Mouse (Mus musculus) heart, postnatal 0 days (tissue): Measurements from ENCODE around the gene Hist1h1d. TPM values are rescaled to one million over a fixed set of nuclear protein-coding genes. Genes with fewer than 3 reads are reported as not detected.
"Not testable (repeated sequence)": the region's sequence is repeated elsewhere in the genome, so short reads cannot be mapped to it uniquely, and the experiment has no call there.

Experiments used
- ATAC-seq: fragments of 200-750 bp; cut with Nextera tagmentation; 2 replicates; pipeline ENCODE4 v1.8.0; 2017; ENCODE audit warnings: low read depth, moderate number of reproducible peaks, moderate library complexity; ENCODE audit not compliant: insufficient read depth
- DNase-seq: peaks from one replicate; pipeline ENCODE4 v3.0.0-alpha.2; 2016; ENCODE audit warnings: low spot score
- H3K27ac ChIP-seq: fragments of 300-500 bp; sonication (generic); 2 replicates; pipeline ENCODE4 v1.5.1; 2014; ENCODE audit warnings: low read depth, mild to moderate bottlenecking
- H3K27me3 ChIP-seq: fragments of 300-500 bp; sonication (generic); 2 replicates; pipeline ENCODE4 v1.6.1; 2014; ENCODE audit warnings: low read length, mixed read lengths; ENCODE audit not compliant: control insufficient read depth, insufficient read depth
- H3K36me3 ChIP-seq: fragments of 300-500 bp; sonication (generic); replicated peaks from 2 replicates; pipeline ENCODE4 v1.6.1; 2014; ENCODE audit warnings: low read length, mixed read lengths; ENCODE audit not compliant: control insufficient read depth, insufficient read depth
- H3K4me1 ChIP-seq: fragments of 300-500 bp; sonication (generic); 2 replicates; pipeline ENCODE4 v1.6.1; 2014; ENCODE audit warnings: antibody characterized with exemption; ENCODE audit not compliant: control insufficient read depth, insufficient read depth
- H3K4me2 ChIP-seq: fragments of 300-500 bp; sonication (generic); 2 replicates; pipeline ENCODE4 v1.6.1; 2014; ENCODE audit warnings: low read depth, mild to moderate bottlenecking, low read length, moderate library complexity
- H3K4me3 ChIP-seq: fragments of 300-500 bp; sonication (generic); 2 replicates; pipeline ENCODE4 v1.5.1; 2014; ENCODE audit warnings: low read depth, low read length
- H3K9ac ChIP-seq: fragments of 300-500 bp; sonication (generic); replicated peaks from 2 replicates; pipeline ENCODE4 v1.6.1; 2014; ENCODE audit warnings: low read depth, low read length, mixed read lengths
- H3K9me3 ChIP-seq: fragments of 300-500 bp; sonication (generic); replicated peaks from 2 replicates; pipeline ENCODE4 v1.6.1; 2016; ENCODE audit warnings: low read length; ENCODE audit not compliant: control insufficient read depth
- CTCF ChIP-seq: IDR thresholded peaks from 2 replicates; pipeline ENCODE4 v1.5.1; 2016; ENCODE audit warnings: antibody characterized with exemption, control low read depth, low read depth
- EP300 ChIP-seq: IDR thresholded peaks from 2 replicates; pipeline ENCODE4 v1.6.1; 2016; ENCODE audit warnings: antibody characterized with exemption, low read depth
- WGBS: fragments of 180-500 bp; shearing (Covaris S2); extraction: QIAGEN DNeasy Blood & Tissue Kit; methylation state at CpG from one replicate; pipeline ENCODE4 v1.1.7; 2014; 5-methylcytosine and 5-hydroxymethylcytosine counted together
- polyA plus RNA-seq: library from polyadenylated mRNA; unstranded; fragments of >200 nt; fragmentation: Nextera tagmentation; extraction: Ambion mirVana; gene quantifications from 2 replicates; pipeline ENCODE4 v1.2.1, GENCODE M21; 2015
- total RNA-seq: library from RNA; depleted of rRNA; stranded (reverse); fragments of >200 nt; gene quantifications from 2 replicates; pipeline ENCODE4 v1.2.3, GENCODE M21; 2014; ENCODE audit warnings: low replicate concordance

Gene Hist1h1d
- total and polyA plus RNA-seq, 2 experiments from 2014 or later: 0.20 to 61.7 TPM

GRCm38 (mm10) chr13:23534368-23535131, 18.5 kb upstream of the Hist1h1d start:
- Histone ChIP-seq H3K27ac (peak overlapping the region; percentile 100), H3K4me3 (peak overlapping the region; percentile 60), H3K4me1 (peaks cover 12% of the 10 kb centered on the region), H3K4me2 (peak overlapping the region; percentile 79), H3K36me3 (no peaks in the 10 kb centered on the region), H3K27me3 (no peaks in the 10 kb centered on the region), H3K9me3 (no peaks in the 10 kb centered on the region), H3K9ac (peak overlapping the region; percentile 59; the same call in 1 of the 2 replicates)
- DNase-seq (no peak), ATAC-seq (no peak)
- WGBS: 1% methylated on average over 15 of the region's 15 CpGs
- TF ChIP-seq CTCF (no peak), EP300 (no peak)

- peaks cover 12% of the 10 kb centered on the region for H3K4me1 ChIP-seq
- DNase-seq (peak; percentile 95), ATAC-seq (peak; percentile 78)
- peak within 1 kb of the TSS; percentile 79 for H3K4me2 ChIP-seq
- WGBS: 1% methylated on average over 47 of the region's 62 CpGs
- not testable (repeated sequence) for H3K9me3 ChIP-seq, H3K27me3 ChIP-seq, H3K36me3 ChIP-seq
- H3K4me3 ChIP-seq: peak within 1 kb of the TSS; percentile 60
- peak within 1 kb of the TSS; percentile 100 for H3K27ac ChIP-seq
- peak; percentile 43; the same call in 1 of the 2 replicates for TF ChIP-seq EP300
- peak within 1 kb of the TSS; percentile 59 for H3K9ac ChIP-seq
Measured at GRCm38 (mm10) chr13:23535137-23536075, 17.7 kb upstream of the Hist1h1d start, which contains the start of gene Hist1h3g. Gene Hist1h3g (plus strand): TSS chr13:23535422.

- Histone ChIP-seq H3K4me2 (peak overlapping the region; percentile 79), H3K9me3 (no peaks in the 10 kb centered on the region), H3K27me3 (no peaks in the 10 kb centered on the region), H3K27ac (0 out of 2 replicates have a peak overlapping the region, but pooled peaks have one; percentile 21), H3K4me1 (peaks cover 12% of the 10 kb centered on the region), H3K9ac (peak overlapping the region; percentile 52; the same call in 1 of the 2 replicates), H3K36me3 (no peaks in the 10 kb centered on the region), H3K4me3 (peak overlapping the region; percentile 60)
- DNase-seq (no peak), ATAC-seq (no peak)
- TF ChIP-seq EP300 (no peak), CTCF (no peak)
- WGBS: 20% methylated on average over 7 of the region's 7 CpGs
Measured at GRCm38 (mm10) chr13:23536076-23536822, 16.8 kb upstream of the Hist1h1d start.

GRCm38 (mm10) chr13:23537006-23537710, 15.9 kb upstream of the Hist1h1d start:
- DNase-seq: no peak
- no peak overlapping the region for H3K4me3 ChIP-seq
- no peaks in the 10 kb centered on the region for H3K9me3 ChIP-seq
- H3K4me2 ChIP-seq: peak overlapping the region; percentile 79; the same call in 1 of the 2 replicates
- no peak overlapping the region for H3K9ac ChIP-seq
- no peaks in the 10 kb centered on the region for H3K36me3 ChIP-seq
- no peaks in the 10 kb centered on the region for H3K27me3 ChIP-seq
- TF ChIP-seq EP300 (no peak), CTCF (no peak)
- H3K27ac ChIP-seq: no peak overlapping the region
- WGBS: 73% methylated on average over 3 of the region's 3 CpGs
- peaks cover 9% of the 10 kb centered on the region for H3K4me1 ChIP-seq
- no peak for ATAC-seq
